Mouse (Mus musculus) heart, adult 2 months (tissue): ENCODE results near the gene Vtcn1. TPM values are rescaled to one million over a fixed set of nuclear protein-coding genes. Genes with fewer than 3 reads are reported as not detected.

Experiments
- DNase-seq, 2 experiments: peaks; one replicate each; pipeline ENCODE4 v3.0.0; 2021
- H3K27ac ChIP-seq: fragments of 200-600 bp; 2 replicates; pipeline ENCODE4 v1.8.1; 2022
- H3K27me3 ChIP-seq: fragments of 200-500 bp; 2 replicates; pipeline ENCODE4 v1.6.1; 2012; ENCODE audit warnings: mild to moderate bottlenecking, low read length, inconsistent platforms, mixed read lengths; ENCODE audit not compliant: control insufficient read depth, insufficient read depth
- H3K36me3 ChIP-seq: fragments of 200-500 bp; 2 replicates; pipeline ENCODE4 v1.6.1; 2012; ENCODE audit warnings: low read length, inconsistent platforms; ENCODE audit not compliant: control insufficient read depth, insufficient read depth
- H3K4me1 ChIP-seq: fragments of 200-500 bp; 2 replicates; pipeline ENCODE4 v1.6.1; 2011; ENCODE audit warnings: low read length; ENCODE audit not compliant: control insufficient read depth, insufficient read depth
- H3K4me3 ChIP-seq: fragments of 200-600 bp; 2 replicates; pipeline ENCODE4 v1.8.1; 2022
- H3K79me2 ChIP-seq: fragments of 200-500 bp; replicated peaks from 2 replicates; pipeline ENCODE4 v1.6.1; 2012; ENCODE audit warnings: mild to moderate bottlenecking, inconsistent platforms, low read length, moderate library complexity, mixed read lengths; ENCODE audit not compliant: control insufficient read depth, insufficient read depth
- H3K9ac ChIP-seq: fragments of 200-500 bp; 2 replicates; pipeline ENCODE4 v1.6.1; 2012; ENCODE audit warnings: low read depth, mild to moderate bottlenecking, control low read depth, inconsistent platforms, low read length, mixed read lengths
- CTCF ChIP-seq: fragments of 200-600 bp; IDR thresholded peaks from 2 replicates; pipeline ENCODE4 v1.8.1; 2022; ENCODE audit warnings: antibody characterized with exemption, mild to moderate bottlenecking, moderate library complexity
- EP300 ChIP-seq: fragments of 200-500 bp; IDR thresholded peaks from 2 replicates; pipeline ENCODE4 v1.6.1; 2011; ENCODE audit warnings: low read depth, low read length, control low read depth; ENCODE audit not compliant: insufficient read depth
- POLR2A ChIP-seq: fragments of 200-500 bp; IDR thresholded peaks from 2 replicates; pipeline ENCODE4 v1.6.1; 2011; ENCODE audit warnings: mild to moderate bottlenecking, low read depth, low read length, control low read depth; ENCODE audit not compliant: insufficient read depth
- whole genome bisulfite sequencing: fragments of 180-500 bp; shearing (Covaris S2); methylation state at CpG from one replicate; pipeline ENCODE4 v1.1.7; 2018; 5-methylcytosine and 5-hydroxymethylcytosine counted together
- intact Hi-C: fragments of 180-260 bp; cut with DNase I; formaldehyde crosslinking; loops from one replicate; pipeline ENCODE4 v1.15.1; 2025
- long read RNA-seq: library from polyadenylated mRNA; stranded (forward); transcript quantifications from one replicate; pipeline ENCODE4 v2.0.0, GENCODE M21; 2021
- polyA plus RNA-seq: library from polyadenylated mRNA; depleted of rRNA; stranded (reverse); fragments of >200 nt; gene quantifications from 2 replicates; pipeline ENCODE4 v1.2.3, GENCODE M21; 2012; rRNA removed
- total RNA-seq, 2 experiments: library from RNA; stranded (reverse); gene quantifications; 2 replicates each; pipeline ENCODE4 v1.2.3; 2021

The Vtcn1 gene
- total RNA-seq (under 1 TPM; 0.32 to 0.44 TPM), polyA plus RNA-seq (0.41 and 0.92 TPM in 2 replicates)
- long read RNA-seq, result 0 reads

- intact Hi-C loops, result no loop called here
- TF ChIP-seq CTCF, result no peak
- TF ChIP-seq EP300, result no peak
- no peak for TF ChIP-seq POLR2A
- H3K27ac ChIP-seq, result no peak within 1 kb of the TSS
- no peaks in the 10 kb centered on the region for H3K79me2 ChIP-seq
- no peak for DNase-seq
- no peaks in the 10 kb centered on the region for H3K4me1 ChIP-seq
- H3K27me3 ChIP-seq, result no peaks in the 10 kb centered on the region
- no peak within 1 kb of the TSS for H3K9ac ChIP-seq
- WGBS, result 44% methylated on average over 6 of the region's 6 CpGs
- no peaks in the 10 kb centered on the region for H3K36me3 ChIP-seq
- no peak within 1 kb of the TSS for H3K4me3 ChIP-seq
Observed at GRCm38 (mm10) chr3:100825225-100825965, at the start of gene Vtcn1. TSS of gene Vtcn1 (plus strand) at chr3:100825459.

DNA sequence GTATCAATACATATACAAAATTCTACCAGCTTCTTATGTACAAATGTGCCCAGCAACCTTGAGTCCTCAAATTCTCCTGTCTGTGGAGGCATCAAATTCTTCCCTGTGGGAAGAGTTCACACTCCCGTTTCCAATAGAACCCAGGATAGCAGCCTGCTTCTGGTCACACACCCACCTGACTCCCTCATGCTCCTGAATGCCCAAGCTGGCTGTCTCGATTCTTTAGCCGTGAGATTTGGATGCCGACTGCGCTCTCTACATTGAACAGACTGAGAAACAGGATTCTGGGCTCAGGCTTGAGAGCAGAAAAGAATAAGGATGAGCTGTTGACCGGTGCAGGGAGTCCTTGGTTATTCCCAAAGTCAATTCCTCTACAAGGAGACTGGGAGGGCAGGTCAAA is 48.3 kb upstream of the Vtcn1 start:
- Histone ChIP-seq H3K27me3 (no peaks in the 10 kb centered on the region), H3K36me3 (no peaks in the 10 kb centered on the region), H3K79me2 (no peaks in the 10 kb centered on the region), H3K4me1 (no peaks in the 10 kb centered on the region), H3K9ac (no peak overlapping the region), H3K27ac (no peak overlapping the region), H3K4me3 (no peak overlapping the region)
- no peak for DNase-seq
- intact Hi-C loops, result no loop called here
- 86% methylated on average over 6 of the region's 6 CpGs for WGBS
- TF ChIP-seq CTCF (no peak), POLR2A (no peak), EP300 (no peak)

DNA sequence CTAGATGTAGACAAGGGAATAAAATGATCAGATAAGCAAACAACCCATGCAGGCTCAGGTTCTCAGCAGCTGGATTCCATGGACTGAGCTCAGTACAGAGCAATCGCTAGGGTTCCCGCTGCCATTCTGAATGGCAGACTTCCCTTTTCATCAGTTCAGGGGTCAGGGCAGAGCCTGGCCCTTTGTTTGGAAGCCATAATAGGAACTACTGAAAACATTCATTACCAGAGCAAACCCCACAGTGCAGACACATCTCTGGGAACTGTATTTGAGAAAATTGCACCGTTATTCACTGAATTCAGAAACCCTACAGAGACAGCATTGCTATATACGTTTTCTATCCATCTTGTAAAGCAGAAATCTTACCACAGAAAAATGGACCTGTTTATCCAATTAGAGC is 47.7 kb upstream of the Vtcn1 start:
- H3K36me3 ChIP-seq, result no peaks in the 10 kb centered on the region
- no peaks in the 10 kb centered on the region for H3K79me2 ChIP-seq
- 83% methylated on average over 4 of the region's 4 CpGs for WGBS
- no peaks in the 10 kb centered on the region for H3K4me1 ChIP-seq
- no peak overlapping the region for H3K4me3 ChIP-seq
- DNase-seq, result no peak
- H3K27ac ChIP-seq, result no peak overlapping the region
- intact Hi-C loops, result no loop called here
- no peak for TF ChIP-seq CTCF
- no peak for TF ChIP-seq POLR2A
- TF ChIP-seq EP300, result no peak
- H3K27me3 ChIP-seq, result no peaks in the 10 kb centered on the region
- H3K9ac ChIP-seq, result no peak overlapping the region

DNA sequence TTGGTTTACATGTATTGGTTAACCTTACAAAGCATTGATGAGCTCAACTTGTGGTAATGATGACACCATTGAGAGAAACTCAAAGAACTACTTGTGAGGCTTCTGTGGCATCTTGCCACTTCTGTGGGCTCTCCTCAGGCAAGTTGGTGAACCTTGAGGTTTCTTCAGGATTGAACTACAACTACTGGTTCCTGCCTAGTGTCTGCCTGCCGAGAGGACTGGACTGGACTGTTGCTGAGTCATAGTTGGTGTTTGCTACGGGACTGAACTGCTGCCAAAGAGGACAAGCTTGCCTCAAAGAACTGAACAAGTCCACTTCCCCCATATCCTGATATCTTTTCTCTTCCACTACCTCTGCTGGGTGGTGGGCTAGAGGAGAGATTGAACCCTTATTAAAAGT is 39.2 kb upstream of the Vtcn1 start:
- H3K36me3 ChIP-seq, result no peaks in the 10 kb centered on the region
- H3K27me3 ChIP-seq, result no peaks in the 10 kb centered on the region
- WGBS, result 16% methylated on average over 2 of the region's 2 CpGs
- H3K79me2 ChIP-seq, result no peaks in the 10 kb centered on the region
- H3K9ac ChIP-seq, result no peak overlapping the region
- no peak for DNase-seq
- no peak overlapping the region for H3K4me3 ChIP-seq
- H3K27ac ChIP-seq, result no peak overlapping the region
- no peaks in the 10 kb centered on the region for H3K4me1 ChIP-seq
- TF ChIP-seq POLR2A (no peak), EP300 (no peak), CTCF (no peak)
- intact Hi-C loops, result no loop called here

- no peak for TF ChIP-seq POLR2A
- TF ChIP-seq CTCF, result no peak
- TF ChIP-seq EP300, result no peak
- H3K79me2 ChIP-seq, result no peaks in the 10 kb centered on the region
- 87% methylated on average over 3 of the region's 3 CpGs for WGBS
- H3K4me1 ChIP-seq, result no peaks in the 10 kb centered on the region
- no peak overlapping the region for H3K27ac ChIP-seq
- H3K9ac ChIP-seq, result no peak overlapping the region
- H3K27me3 ChIP-seq, result no peaks in the 10 kb centered on the region
- no peak for DNase-seq
- no peak overlapping the region for H3K4me3 ChIP-seq
- intact Hi-C loops, result no loop called here
- no peaks in the 10 kb centered on the region for H3K36me3 ChIP-seq
Observed at GRCm38 (mm10) chr3:100791670-100792069, 33.6 kb upstream of the Vtcn1 start.

- TF ChIP-seq EP300 (no peak), CTCF (no peak), POLR2A (no peak)
- H3K4me1 ChIP-seq, result no peaks in the 10 kb centered on the region
- H3K27ac ChIP-seq, result no peak overlapping the region
- no peak for DNase-seq
- no peak overlapping the region for H3K4me3 ChIP-seq
- WGBS, result 59% methylated on average over 2 of the region's 2 CpGs
- H3K79me2 ChIP-seq, result no peaks in the 10 kb centered on the region
- no peaks in the 10 kb centered on the region for H3K27me3 ChIP-seq
- no peaks in the 10 kb centered on the region for H3K36me3 ChIP-seq
- no peak overlapping the region for H3K9ac ChIP-seq
- intact Hi-C loops, result no loop called here
Observed at GRCm38 (mm10) chr3:100793345-100793744, 31.9 kb upstream of the Vtcn1 start.
